28 mouse cellular contexts compared by ENCODE assay signal in genomic region chr4:150917336-150918027, GRCm38 (mm10). TPM values are rescaled to one million over a fixed set of nuclear protein-coding genes. Genes with fewer than 3 reads are reported as not detected.
DNase-seq lines count a peak whose midpoint lies in the region; ATAC-seq and TF ChIP-seq lines count a peak whose summit lies in the region.
"Had no signal": no experiment of that assay in that cellular context is flagged by ENCODE, and none has a peak within 500 bp of the region (broad histone marks: within the 10 kb centered on the region; RNA-seq: fewer than 3 reads in every experiment).

No protein-coding gene starts in this region.

- ATAC-seq in lung, postnatal 0 days: no peak
- no peak for ATAC-seq in frontal cortex, adult (ENCODE audit: low TSS enrichment)
- ATAC-seq: activated CD4-positive, CD25-positive, alpha-beta regulatory T cell, adult 4 months; forebrain, embryonic 14.5 days; midbrain, embryonic 15.5 days had no signal

- no peaks in the 10 kb centered on the region for H3K9me3 ChIP-seq in lung, postnatal 0 days (ENCODE audit: low read length)
- H3K9me3 ChIP-seq: embryonic facial prominence, embryonic 12.5 days; hindbrain, embryonic 13.5 days; limb, embryonic 12.5 days; midbrain, embryonic 15.5 days; neural tube, embryonic 15.5 days had no signal

- no peak overlapping the region for H3K4me3 ChIP-seq in lung, postnatal 0 days (ENCODE audit: low read depth, low read length)
- H3K4me3 ChIP-seq: embryonic facial prominence, embryonic 12.5 days; hindbrain, embryonic 13.5 days; left cerebral cortex, adult 2 months; limb, embryonic 12.5 days; midbrain, embryonic 15.5 days; neural tube, embryonic 15.5 days had no signal

- H3K36me3 ChIP-seq in lung, postnatal 0 days (ENCODE audit: insufficient read depth, low read length): no peaks in the 10 kb centered on the region
- H3K36me3 ChIP-seq: embryonic facial prominence, embryonic 12.5 days; hindbrain, embryonic 13.5 days; limb, embryonic 12.5 days; midbrain, embryonic 15.5 days; neural tube, embryonic 15.5 days had no signal

- peak; percentile 58 for TF ChIP-seq EP300 in lung, postnatal 0 days (IDR thresholded peaks at IDR 0.05)

- no peak overlapping the region for H3K9ac ChIP-seq in lung, postnatal 0 days (replicated peaks; ENCODE audit: low read depth)
- H3K9ac ChIP-seq: embryonic facial prominence, embryonic 12.5 days; hindbrain, embryonic 13.5 days; limb, embryonic 12.5 days; midbrain, embryonic 15.5 days; neural tube, embryonic 15.5 days had no signal

- DNase-seq in cerebellum, adult 11-12 months: peak; percentile 6
- DNase-seq in cerebellum, adult 18-20 months: no peak
- DNase-seq in lung, postnatal 0 days (ENCODE audit: low spot score): peak; percentile 35
- DNase-seq in lung, postnatal 14 days: no peak
- DNase-seq in R1 (ENCODE audit: low read depth, low spot score): peak; percentile 63
- no peak for DNase-seq in layer of hippocampus, adult 9-10 months (ENCODE audit: low spot score)
- DNase-seq: adrenal gland, adult 2 months; adrenal gland, postnatal 36 days; cerebellum, adult 8-10 months; cerebellum, postnatal 25 days; gastrocnemius, postnatal 36 days; heart, adult 18-20 months; heart, postnatal 36 days; kidney, adult 11 months; kidney, postnatal 14 days; lung, postnatal 10 days; retina, postnatal 1 day; right cerebral cortex, postnatal 14 days; thymus, postnatal 25 days had no signal

- 0 out of 2 replicates have a peak overlapping the region, but pooled peaks have one; percentile 5 for H3K27ac ChIP-seq in lung, postnatal 0 days (ENCODE audit: low read length)
- H3K27ac ChIP-seq: embryonic facial prominence, embryonic 12.5 days; hindbrain, embryonic 13.5 days; left cerebral cortex, adult 2 months; limb, embryonic 12.5 days; midbrain, embryonic 15.5 days; neural tube, embryonic 15.5 days had no signal

- no peaks in the 10 kb centered on the region for H3K27me3 ChIP-seq in lung, postnatal 0 days (replicated peaks; ENCODE audit: insufficient read depth, low read length)
- H3K27me3 ChIP-seq: embryonic facial prominence, embryonic 12.5 days; hindbrain, embryonic 13.5 days; limb, embryonic 12.5 days; midbrain, embryonic 15.5 days; neural tube, embryonic 15.5 days had no signal

- H3K4me1 ChIP-seq in lung, postnatal 0 days (ENCODE audit: insufficient read depth, low read depth, low read length): peaks cover 5% of the 10 kb centered on the region; the same call in 1 of the 2 replicates

- TF ChIP-seq CTCF in lung, postnatal 0 days (IDR thresholded peaks at IDR 0.05): no peak

- no peak overlapping the region for H3K4me2 ChIP-seq in lung, postnatal 0 days (replicated peaks; ENCODE audit: low read depth, low read length)
- H3K4me2 ChIP-seq: embryonic facial prominence, embryonic 12.5 days; hindbrain, embryonic 13.5 days; limb, embryonic 12.5 days; midbrain, embryonic 15.5 days; neural tube, embryonic 15.5 days had no signal

- WGBS in lung, postnatal 0 days: 61% methylated on average over 8 of the region's 8 CpGs

RNA-seq across cellular contexts. Expression of gene Tnfrsf9, which starts 3.1 kb away (rescaled TPM):
- polyA plus RNA-seq in lung, postnatal 0 days (2015; fragmentation: Nextera tagmentation; extraction: Ambion mirVana): 1.1 and 4.4 TPM in 2 replicates
- polyA plus RNA-seq: adrenal gland, adult 2 months had no signal

RNA-seq across cellular contexts. Expression of gene Park7, which starts 3.2 kb away (rescaled TPM):
- 229 and 241 TPM in 2 replicates for polyA plus RNA-seq in lung, postnatal 0 days (2015; fragmentation: Nextera tagmentation; extraction: Ambion mirVana)

Comparison
In these comparisons a context has a peak if more than half of its experiments do, and no peak if none do; other contexts are left out.
1. DNase-seq: peak in cerebellum, adult 11-12 months (single experiment), lung, postnatal 0 days (single experiment) and R1 (single experiment); none in cerebellum, adult 18-20 months (0 of 2), lung, postnatal 14 days (single experiment) and layer of hippocampus, adult 9-10 months (single experiment).